Mouse (Mus musculus): ENCODE measurements around the gene Hs3st4. TPM values are rescaled to one million over a fixed set of nuclear protein-coding genes. Genes with fewer than 3 reads are reported as not detected.

Gene Hs3st4
- polyA plus RNA-seq, 1 experiment from 2014 or later = 4.5 TPM

DNA sequence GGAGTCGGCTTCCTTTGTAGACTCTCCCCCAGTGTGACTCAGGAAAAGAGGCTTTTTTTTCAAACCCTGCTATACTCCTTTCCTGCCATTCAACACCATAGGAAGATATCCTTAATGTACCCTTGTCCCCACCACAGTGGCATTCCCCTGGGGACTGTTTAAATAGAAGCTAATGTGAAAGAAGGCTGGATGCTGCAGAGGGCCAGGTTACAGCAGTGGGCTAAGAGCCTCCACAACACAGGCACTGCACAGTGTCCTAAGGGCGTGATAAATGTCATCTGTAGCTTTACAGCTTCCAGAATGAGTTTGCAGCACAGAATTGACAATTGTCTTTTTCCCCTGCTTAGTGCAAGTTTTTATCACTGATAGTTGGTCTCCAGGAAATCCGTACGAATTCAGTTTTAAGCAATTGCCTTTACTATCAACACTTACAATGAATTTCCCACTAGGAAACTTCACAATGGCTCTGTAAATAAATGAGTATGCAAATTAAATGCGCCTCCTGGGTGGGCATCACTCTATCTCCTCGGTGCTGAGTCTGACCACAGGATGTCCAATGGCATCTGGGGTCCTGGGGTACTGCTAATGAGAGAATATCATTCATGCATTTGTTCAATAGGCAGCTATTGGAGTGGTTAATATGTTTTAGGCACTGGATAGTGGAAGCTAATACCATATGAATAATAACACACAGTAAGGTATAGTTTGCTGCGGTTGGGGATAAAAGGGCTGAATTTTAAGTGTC lies 257.4 kb downstream of the Hs3st4 start:
- peak; percentile 91 for ATAC-seq (ENCODE audit: low read depth)
- Histone ChIP-seq H3K9ac (no peak overlapping the region), H3K36me3 (no peaks in the 10 kb centered on the region), H3K4me2 (peak overlapping the region; percentile 9; the same call in 1 of the 2 replicates), H3K27me3 (peaks cover 9% of the 10 kb centered on the region), H3K4me3 (no peak overlapping the region), H3K4me1 (replicated peaks) (peaks cover 33% of the 10 kb centered on the region), H3K27ac (replicated peaks) (peak overlapping the region; percentile 70), H3K9me3 (no peaks in the 10 kb centered on the region)
- WGBS = 12% methylated on average over 7 of the region's 7 CpGs

DNA sequence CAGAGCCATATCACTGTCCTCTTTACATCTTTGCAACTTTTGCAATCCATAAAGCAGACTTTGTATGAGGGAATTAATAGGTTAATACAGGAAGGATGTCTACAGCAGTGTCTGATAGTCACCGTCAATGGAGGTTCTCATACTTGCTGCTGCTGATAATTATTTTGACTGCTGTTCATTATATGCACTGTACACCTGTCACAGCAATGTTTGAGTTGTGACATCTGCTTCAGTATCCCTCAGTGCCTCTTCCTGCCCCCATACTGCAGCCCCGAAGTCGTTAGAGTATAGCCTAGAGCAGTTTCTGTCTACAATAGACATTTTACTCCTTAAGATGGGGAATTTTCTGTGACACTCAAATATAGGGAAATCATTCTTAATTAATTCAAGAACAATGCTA lies 267.2 kb downstream of the Hs3st4 start:
- no peaks in the 10 kb centered on the region for H3K27me3 ChIP-seq
- no peak overlapping the region for H3K9ac ChIP-seq
- WGBS = 64% methylated on average over 3 of the region's 3 CpGs
- no peak overlapping the region for H3K4me2 ChIP-seq
- H3K36me3 ChIP-seq = no peaks in the 10 kb centered on the region
- H3K4me3 ChIP-seq = no peak overlapping the region
- H3K9me3 ChIP-seq = no peaks in the 10 kb centered on the region
- ATAC-seq (ENCODE audit: low read depth) = no peak
- no peaks in the 10 kb centered on the region; the same call in 1 of the 2 replicates for H3K4me1 ChIP-seq (replicated peaks)
- no peak overlapping the region for H3K27ac ChIP-seq (replicated peaks)

DNA sequence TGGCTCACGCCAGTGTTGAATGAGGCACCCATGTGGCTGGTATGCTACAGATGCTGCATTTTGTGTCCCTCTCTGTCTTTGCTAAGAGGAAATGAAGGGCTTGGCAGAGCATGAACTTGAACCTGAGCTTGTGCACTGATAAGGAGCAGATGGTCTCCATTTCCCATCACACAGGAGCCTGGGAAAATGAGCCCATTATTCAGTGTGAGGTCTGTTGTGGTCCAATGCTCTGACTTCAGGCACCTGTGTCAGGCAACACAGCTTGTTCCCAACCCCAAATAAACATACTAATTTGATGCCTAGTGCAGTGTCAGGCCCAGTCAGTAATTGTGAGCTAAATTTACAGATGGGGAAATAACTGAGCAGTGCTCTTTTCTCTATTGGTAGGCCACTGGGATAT lies 267.9 kb downstream of the Hs3st4 start:
- no peak overlapping the region for H3K9ac ChIP-seq
- no peak overlapping the region for H3K4me2 ChIP-seq
- H3K36me3 ChIP-seq = no peaks in the 10 kb centered on the region
- H3K4me1 ChIP-seq (replicated peaks) = no peaks in the 10 kb centered on the region; the same call in 1 of the 2 replicates
- no peak for ATAC-seq (ENCODE audit: low read depth)
- WGBS = 79% methylated on average over 1 of the region's 1 CpGs
- H3K4me3 ChIP-seq = no peak overlapping the region
- H3K9me3 ChIP-seq = no peaks in the 10 kb centered on the region
- H3K27ac ChIP-seq (replicated peaks) = no peak overlapping the region
- H3K27me3 ChIP-seq = no peaks in the 10 kb centered on the region

DNA sequence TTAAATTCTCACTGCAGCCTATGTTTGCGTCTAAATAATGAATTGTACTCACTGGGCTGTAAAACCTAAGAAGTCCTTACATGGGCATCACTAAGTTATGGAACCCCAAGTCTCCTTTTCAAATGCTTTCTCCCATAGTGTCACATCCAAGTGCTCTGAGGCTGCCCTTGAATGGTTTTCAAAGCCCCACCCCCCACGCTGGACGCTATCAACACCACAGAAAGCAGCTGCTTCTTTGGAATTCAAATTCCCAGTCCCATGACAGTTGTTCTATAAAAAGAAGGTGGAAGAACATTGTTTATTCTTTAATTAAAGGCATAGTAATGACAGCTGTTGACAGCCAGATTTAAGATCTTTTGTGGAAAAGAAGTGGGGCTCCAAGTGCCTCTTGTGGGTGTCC lies 275.8 kb downstream of the Hs3st4 start:
- Histone ChIP-seq H3K4me3 (no peak overlapping the region), H3K9ac (no peak overlapping the region), H3K27me3 (no peaks in the 10 kb centered on the region), H3K27ac (replicated peaks) (no peak overlapping the region), H3K4me1 (replicated peaks) (no peaks in the 10 kb centered on the region), H3K4me2 (no peak overlapping the region), H3K36me3 (no peaks in the 10 kb centered on the region), H3K9me3 (no peaks in the 10 kb centered on the region)
- 39% methylated on average over 3 of the region's 3 CpGs for WGBS
- no peak for ATAC-seq (ENCODE audit: low read depth)

DNA sequence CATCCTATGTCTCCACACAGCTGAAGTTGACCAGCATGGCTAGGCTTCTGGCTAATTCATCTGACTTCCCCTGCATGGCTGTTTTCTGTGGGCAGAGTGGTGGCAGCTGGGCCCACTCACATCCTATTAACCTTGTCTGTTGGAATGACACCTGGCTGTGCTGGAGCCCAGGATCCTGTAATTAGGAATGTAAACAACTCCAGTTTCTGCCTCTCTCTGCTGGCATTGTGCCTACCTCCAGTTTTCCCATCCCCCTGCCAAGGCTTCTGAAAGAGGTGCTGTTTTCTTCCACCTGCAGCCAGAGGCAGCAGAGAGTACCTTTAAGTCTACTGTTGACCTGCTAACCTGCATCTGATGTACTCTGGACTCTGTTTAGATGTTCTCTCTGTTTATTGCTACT lies 288.1 kb downstream of the Hs3st4 start:
- 0 out of 2 replicates have a peak, but pooled peaks cover 3% of the 10 kb centered on the region for H3K4me1 ChIP-seq (replicated peaks)
- ATAC-seq (ENCODE audit: low read depth) = no peak
- H3K4me3 ChIP-seq = no peak overlapping the region
- H3K27ac ChIP-seq (replicated peaks) = no peak overlapping the region
- no peaks in the 10 kb centered on the region for H3K36me3 ChIP-seq
- no peaks in the 10 kb centered on the region for H3K9me3 ChIP-seq
- H3K4me2 ChIP-seq = no peak overlapping the region
- H3K27me3 ChIP-seq = no peaks in the 10 kb centered on the region
- no peak overlapping the region for H3K9ac ChIP-seq

DNA sequence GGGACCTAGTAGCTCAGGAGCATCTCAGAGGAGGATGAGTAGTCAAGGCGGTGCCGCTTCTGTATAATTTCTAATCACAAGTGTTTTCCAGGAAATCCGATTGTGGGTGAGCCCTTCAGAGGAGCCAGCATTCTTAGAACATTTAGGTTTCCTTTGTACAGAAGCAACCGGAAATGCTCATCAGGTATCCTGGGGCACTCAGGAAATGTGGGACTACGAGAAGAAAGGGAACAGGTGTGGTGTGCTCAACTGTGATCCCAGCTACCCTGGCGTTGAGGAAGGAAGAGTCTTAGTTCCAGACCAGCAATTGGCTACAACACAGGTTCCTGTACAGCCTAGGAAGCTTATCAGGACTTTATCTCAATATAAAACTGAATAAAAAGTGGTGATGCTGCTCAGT lies 307.2 kb downstream of the Hs3st4 start:
- no peaks in the 10 kb centered on the region for H3K27me3 ChIP-seq
- H3K36me3 ChIP-seq = no peaks in the 10 kb centered on the region
- H3K4me2 ChIP-seq = no peak overlapping the region
- no peak for ATAC-seq (ENCODE audit: low read depth)
- 83% methylated on average over 6 of the region's 6 CpGs for WGBS
- H3K9me3 ChIP-seq = no peaks in the 10 kb centered on the region
- H3K4me1 ChIP-seq (replicated peaks) = no peaks in the 10 kb centered on the region
- no peak overlapping the region for H3K9ac ChIP-seq
- H3K27ac ChIP-seq (replicated peaks) = no peak overlapping the region
- no peak overlapping the region for H3K4me3 ChIP-seq

DNA sequence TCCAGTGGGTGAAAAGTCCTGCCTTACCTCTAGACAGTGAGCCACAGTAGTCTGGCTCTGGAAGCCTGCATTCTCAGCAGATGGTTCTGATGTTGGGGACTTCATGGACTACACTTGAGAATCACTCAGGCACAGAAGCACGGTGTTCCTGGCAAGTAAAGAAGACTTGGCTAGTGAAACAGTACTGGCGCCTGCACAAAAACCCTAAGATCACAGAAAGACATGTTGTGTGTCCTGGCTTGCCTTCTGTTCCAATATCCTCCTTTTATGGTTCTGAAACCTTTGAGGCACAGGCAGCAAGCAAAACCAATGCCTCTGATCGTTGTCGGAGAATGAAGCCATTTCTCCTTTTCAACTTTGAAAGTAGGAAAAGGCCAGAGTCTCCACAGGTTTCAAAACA lies 336.8 kb downstream of the Hs3st4 start:
- Histone ChIP-seq H3K4me3 (no peak overlapping the region), H3K4me1 (replicated peaks) (peaks cover 5% of the 10 kb centered on the region; the same call in 1 of the 2 replicates), H3K27me3 (no peaks in the 10 kb centered on the region), H3K27ac (replicated peaks) (no peak overlapping the region), H3K4me2 (no peak overlapping the region), H3K36me3 (no peaks in the 10 kb centered on the region), H3K9ac (no peak overlapping the region), H3K9me3 (no peaks in the 10 kb centered on the region)
- 91% methylated on average over 4 of the region's 4 CpGs for WGBS
- no peak for ATAC-seq (ENCODE audit: low read depth)

DNA sequence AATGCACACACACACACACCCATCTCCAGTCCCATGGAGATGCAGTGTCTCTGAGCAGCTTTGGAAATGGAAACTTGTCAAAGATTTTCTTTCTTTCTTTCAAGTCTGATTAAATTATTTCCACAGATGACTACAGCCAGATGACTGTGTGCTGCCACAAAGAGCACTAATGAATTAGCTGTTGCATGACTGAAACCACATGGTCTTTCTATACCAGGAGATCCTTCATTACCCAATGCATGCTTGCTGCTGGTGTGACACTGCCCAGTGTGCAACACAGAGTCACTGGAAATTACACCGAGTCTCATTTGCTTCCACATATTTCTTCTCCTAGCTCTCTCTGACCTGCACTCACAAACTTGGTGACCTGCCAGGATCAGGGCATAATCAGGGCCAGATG lies 353.0 kb downstream of the Hs3st4 start:
- Histone ChIP-seq H3K36me3 (no peaks in the 10 kb centered on the region), H3K9me3 (no peaks in the 10 kb centered on the region), H3K4me3 (no peak overlapping the region), H3K27me3 (no peaks in the 10 kb centered on the region), H3K4me2 (no peak overlapping the region), H3K9ac (no peak overlapping the region), H3K4me1 (replicated peaks) (no peaks in the 10 kb centered on the region), H3K27ac (replicated peaks) (no peak overlapping the region)
- ATAC-seq (ENCODE audit: low read depth) = no peak
- 79% methylated on average over 1 of the region's 1 CpGs for WGBS

DNA sequence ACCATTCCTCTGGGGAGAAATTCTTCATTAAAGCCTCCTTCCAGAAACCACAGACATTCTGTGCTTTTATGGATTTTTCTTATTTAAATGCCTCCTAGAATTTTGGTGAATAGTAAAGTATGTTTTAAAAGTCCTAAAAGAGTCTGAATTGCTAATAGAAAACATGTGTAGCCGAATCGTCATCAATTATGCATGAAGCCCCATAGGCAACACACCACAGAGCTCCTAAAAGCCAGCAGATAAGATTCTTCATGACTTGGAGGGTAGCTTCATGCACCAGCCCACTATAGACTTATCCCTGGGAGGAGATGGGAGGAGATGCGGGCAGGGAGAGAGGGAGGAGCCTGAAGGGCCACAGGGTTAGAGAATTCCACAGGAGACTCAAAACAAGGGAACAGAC lies 358.8 kb downstream of the Hs3st4 start:
- no peak overlapping the region for H3K4me2 ChIP-seq
- no peak for ATAC-seq (ENCODE audit: low read depth)
- no peak overlapping the region for H3K4me3 ChIP-seq
- no peaks in the 10 kb centered on the region for H3K36me3 ChIP-seq
- no peaks in the 10 kb centered on the region for H3K27me3 ChIP-seq
- WGBS = 71% methylated on average over 3 of the region's 3 CpGs
- H3K4me1 ChIP-seq (replicated peaks) = no peaks in the 10 kb centered on the region; the same call in 1 of the 2 replicates
- no peaks in the 10 kb centered on the region for H3K9me3 ChIP-seq
- H3K27ac ChIP-seq (replicated peaks) = no peak overlapping the region
- no peak overlapping the region for H3K9ac ChIP-seq

DNA sequence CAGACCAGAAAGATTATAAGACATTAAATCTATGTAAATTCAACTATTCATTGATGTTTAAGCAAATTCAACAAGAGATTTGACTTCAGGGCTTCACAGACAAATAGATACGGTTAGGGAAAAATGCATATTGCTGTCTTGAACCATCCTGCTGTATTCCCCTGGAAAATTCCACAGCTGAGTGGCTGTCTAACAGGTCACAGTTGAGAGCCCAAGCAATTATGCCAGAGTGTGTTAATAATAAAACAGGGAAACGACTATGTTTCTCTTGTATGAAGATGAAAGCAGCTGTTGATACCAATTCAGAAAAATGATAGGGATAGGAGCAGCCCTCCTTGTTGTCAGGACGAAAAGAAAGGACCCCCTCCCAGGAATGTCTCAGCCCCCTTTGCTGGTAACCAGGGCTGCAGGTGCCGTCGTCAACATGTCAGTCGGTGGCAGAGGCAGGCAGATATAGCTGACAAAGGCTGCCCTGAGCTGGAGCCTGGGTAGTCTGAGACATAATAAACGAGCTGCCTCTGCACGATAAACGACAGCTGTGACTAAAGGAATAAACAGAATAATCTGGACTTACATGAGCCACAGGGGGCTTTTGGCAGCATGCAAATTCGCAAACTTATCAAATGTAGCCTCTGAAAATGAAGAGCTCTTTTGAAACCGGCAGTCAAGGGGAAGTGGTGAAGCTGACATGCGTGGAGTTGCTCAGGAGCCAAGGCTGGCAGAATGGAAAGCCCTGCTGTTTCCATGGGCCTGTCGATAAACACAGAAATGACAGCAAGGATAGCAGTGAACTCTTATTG lies 364.7 kb downstream of the Hs3st4 start:
- Histone ChIP-seq H3K9ac (0 out of 2 replicates have a peak overlapping the region, but pooled peaks have one; percentile 2), H3K27ac (replicated peaks) (peak overlapping the region; percentile 65), H3K27me3 (no peaks in the 10 kb centered on the region), H3K4me2 (peak overlapping the region; percentile 36), H3K4me1 (replicated peaks) (peaks cover 13% of the 10 kb centered on the region), H3K36me3 (no peaks in the 10 kb centered on the region), H3K9me3 (no peaks in the 10 kb centered on the region), H3K4me3 (no peak overlapping the region)
- peak; percentile 76 for ATAC-seq (ENCODE audit: low read depth)
- 26% methylated on average over 13 of the region's 13 CpGs for WGBS

DNA sequence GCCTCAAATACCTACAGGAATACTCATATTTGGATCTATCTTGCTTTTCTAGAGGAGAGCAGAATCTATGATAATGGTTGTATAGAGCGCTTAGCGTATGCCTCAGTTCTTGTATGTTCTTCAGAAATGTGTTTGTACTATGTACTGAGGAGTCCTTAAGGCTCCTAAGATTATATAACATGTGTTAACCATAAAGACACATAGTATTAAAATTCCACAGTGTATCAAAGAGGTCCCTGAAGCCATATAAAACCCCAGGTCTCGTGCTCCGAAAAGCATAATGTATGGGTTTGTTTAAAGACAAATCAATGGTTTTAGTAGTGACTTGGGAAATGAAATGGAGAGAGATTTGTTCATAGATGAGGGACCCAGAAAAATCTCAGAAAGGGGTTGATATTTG lies 371.4 kb downstream of the Hs3st4 start:
- Histone ChIP-seq H3K27me3 (no peaks in the 10 kb centered on the region), H3K27ac (replicated peaks) (no peak overlapping the region), H3K4me1 (replicated peaks) (no peaks in the 10 kb centered on the region), H3K36me3 (no peaks in the 10 kb centered on the region), H3K4me2 (no peak overlapping the region), H3K9me3 (no peaks in the 10 kb centered on the region), H3K4me3 (no peak overlapping the region), H3K9ac (no peak overlapping the region)
- WGBS = 81% methylated on average over 4 of the region's 4 CpGs
- ATAC-seq (ENCODE audit: low read depth) = no peak

DNA sequence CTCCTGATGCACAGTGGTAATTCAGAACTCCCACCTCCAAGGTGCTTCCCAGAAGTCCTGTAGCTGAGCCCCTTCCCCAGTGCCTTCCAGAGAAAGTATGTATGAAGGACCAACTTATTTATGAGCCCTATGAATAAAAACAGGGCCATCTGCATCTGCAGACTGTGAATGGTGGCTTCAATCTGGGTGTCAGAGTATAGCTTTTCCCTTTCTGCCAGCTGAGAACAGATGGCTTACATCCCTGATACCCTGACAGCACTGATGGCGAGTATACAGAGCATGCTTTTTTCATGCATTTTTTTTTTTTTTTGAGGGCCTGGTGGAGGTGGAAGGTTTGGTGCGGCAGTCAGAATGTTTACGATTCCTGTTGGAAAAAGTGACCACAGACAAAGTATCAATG lies 375.4 kb downstream of the Hs3st4 start:
- H3K4me2 ChIP-seq = no peak overlapping the region
- H3K27me3 ChIP-seq = no peaks in the 10 kb centered on the region
- no peak overlapping the region for H3K9ac ChIP-seq
- no peaks in the 10 kb centered on the region for H3K36me3 ChIP-seq
- H3K4me1 ChIP-seq (replicated peaks) = peaks cover 9% of the 10 kb centered on the region
- H3K27ac ChIP-seq (replicated peaks) = no peak overlapping the region
- no peaks in the 10 kb centered on the region for H3K9me3 ChIP-seq
- WGBS = 73% methylated on average over 3 of the region's 3 CpGs
- no peak overlapping the region for H3K4me3 ChIP-seq
- ATAC-seq (ENCODE audit: low read depth) = no peak

Measured in neural tube, embryonic 13.5 days (tissue).